Mouse (Mus musculus) frontal cortex, postnatal 10 days (tissue): ENCODE data around the gene Spin2d.
"Not testable (repeated sequence)": the region's sequence is repeated elsewhere in the genome, so short reads cannot be mapped to it uniquely, and the experiment has no call there.

Source experiments
- DNase-seq, 2 experiments: peaks; one replicate each; pipeline ENCODE4 v3.0.0; 2022; ENCODE audit warnings: low spot score in 2 of 2, mixed read lengths in 1 of 2

Gene Spin2d

GRCm38 (mm10) chrX:73176889-73177288 is at the start of gene Spin2d:
Spin2d (minus strand) TSS chrX:73176989.
- DNase-seq = not testable (repeated sequence)

GRCm38 (mm10) chrX:73225365-73225764 is 48.6 kb upstream of the Spin2d start:
- no peak for DNase-seq

- not testable (repeated sequence) for DNase-seq
Measured at GRCm38 (mm10) chrX:73213819-73214564, 37.2 kb upstream of the Spin2d start, which contains the start of gene Xlr4b. Xlr4b (plus strand) TSS chrX:73214333.

GRCm38 (mm10) chrX:73191934-73192333 is 15.1 kb upstream of the Spin2d start, which contains the start of gene Xlr3b:
Xlr3b (plus strand) TSS chrX:73192207.
- peak in 1 of 2 experiments; percentile 6 for DNase-seq

GRCm38 (mm10) chrX:73149350-73149749 is 27.4 kb downstream of the Spin2d start, which contains the start of gene DXBay18:
DXBay18 (minus strand) TSS chrX:73149450.
- DNase-seq = not testable (repeated sequence)

- DNase-seq = not testable (repeated sequence)
Measured at GRCm38 (mm10) chrX:73148496-73148895, 28.3 kb downstream of the Spin2d start, which contains the start of gene Xlr5b. Xlr5b (plus strand) TSS chrX:73148796.

GRCm38 (mm10) chrX:73143218-73143618 is 33.6 kb downstream of the Spin2d start:
- not testable (repeated sequence) for DNase-seq
